Mouse (Mus musculus) liver, embryonic 14.5 days (tissue): ENCODE data around the gene Anks1b.

Source experiments
- CTCF ChIP-seq: IDR thresholded peaks from 2 replicates; pipeline ENCODE4 v1.5.1; 2016; ENCODE audit warnings: antibody characterized with exemption, low read depth, control low read depth
- EP300 ChIP-seq: IDR thresholded peaks from 2 replicates; pipeline ENCODE4 v1.6.1; 2016; ENCODE audit warnings: antibody characterized with exemption, low read depth

DNA sequence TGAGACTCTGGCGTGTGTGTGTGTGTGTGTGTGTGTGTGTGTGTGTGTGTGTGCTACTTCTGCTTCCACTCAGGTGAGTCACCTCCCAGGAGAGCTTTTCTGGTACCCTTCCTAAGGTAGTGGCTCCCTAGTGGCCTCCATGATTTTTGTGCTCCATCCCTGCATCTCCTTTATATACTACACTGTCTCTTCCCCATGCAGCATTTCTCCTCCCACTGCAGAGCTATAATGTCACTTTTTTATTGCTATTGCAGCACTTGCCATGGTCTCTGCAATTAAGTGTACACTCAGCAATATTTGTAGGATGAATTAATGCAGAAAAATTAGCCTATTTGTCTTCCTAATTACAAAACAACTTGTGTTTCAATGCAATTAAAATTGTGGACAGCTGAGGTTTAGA lies 482.9 kb downstream of the Anks1b start:
- TF ChIP-seq CTCF, result no peak
- TF ChIP-seq EP300, result no peak
